Mouse (Mus musculus): ENCODE measurements around the gene Gm11077. TPM values are rescaled to one million over a fixed set of nuclear protein-coding genes. Genes with fewer than 3 reads are reported as not detected.

The Gm11077 gene
- polyA plus RNA-seq, 1 experiment from 2014 or later, result not detected

GRCm38 (mm10) chr6:140768859-140769640 is 40.0 kb downstream of the Gm11077 start:
- peak; percentile 80 for ATAC-seq
- Histone ChIP-seq H3K9me3 (replicated peaks; ENCODE audit: control insufficient read depth, low read length) (no peaks in the 10 kb centered on the region), H3K9ac (ENCODE audit: low read length) (peak overlapping the region; percentile 13; the same call in 1 of the 2 replicates), H3K36me3 (ENCODE audit: control insufficient read depth, insufficient read depth, low read length) (no peaks in the 10 kb centered on the region), H3K27ac (ENCODE audit: low read depth, low read length) (0 out of 2 replicates have a peak overlapping the region, but pooled peaks have one; percentile 27), H3K4me3 (ENCODE audit: low read depth, low read length) (no peak overlapping the region), H3K4me1 (ENCODE audit: control insufficient read depth, insufficient read depth, low read length) (no peaks in the 10 kb centered on the region), H3K4me2 (ENCODE audit: low read length) (0 out of 2 replicates have a peak overlapping the region, but pooled peaks have one; percentile 16), H3K27me3 (replicated peaks; ENCODE audit: control insufficient read depth, insufficient read depth, low read length) (no peaks in the 10 kb centered on the region)
- DNase-seq (ENCODE audit: low spot score), result peak; percentile 69
- 40% methylated on average over 21 of the region's 21 CpGs for WGBS

GRCm38 (mm10) chr6:140776274-140776673 is 47.2 kb downstream of the Gm11077 start:
- H3K9ac ChIP-seq (ENCODE audit: low read length), result no peak overlapping the region
- no peak overlapping the region for H3K27ac ChIP-seq (ENCODE audit: low read depth, low read length)
- no peaks in the 10 kb centered on the region for H3K4me1 ChIP-seq (ENCODE audit: control insufficient read depth, insufficient read depth, low read length)
- no peak for ATAC-seq
- WGBS, result 92% methylated on average over 8 of the region's 8 CpGs
- no peaks in the 10 kb centered on the region for H3K36me3 ChIP-seq (ENCODE audit: control insufficient read depth, insufficient read depth, low read length)
- no peaks in the 10 kb centered on the region for H3K9me3 ChIP-seq (replicated peaks; ENCODE audit: control insufficient read depth, low read length)
- peak; percentile 53 for DNase-seq (ENCODE audit: low spot score)
- no peak overlapping the region for H3K4me2 ChIP-seq (ENCODE audit: low read length)
- no peaks in the 10 kb centered on the region for H3K27me3 ChIP-seq (replicated peaks; ENCODE audit: control insufficient read depth, insufficient read depth, low read length)
- no peak overlapping the region for H3K4me3 ChIP-seq (ENCODE audit: low read depth, low read length)

GRCm38 (mm10) chr6:140782524-140782923 is 53.4 kb downstream of the Gm11077 start:
- no peaks in the 10 kb centered on the region for H3K36me3 ChIP-seq (ENCODE audit: control insufficient read depth, insufficient read depth, low read length)
- no peak overlapping the region for H3K4me2 ChIP-seq (ENCODE audit: low read length)
- H3K27me3 ChIP-seq (replicated peaks; ENCODE audit: control insufficient read depth, insufficient read depth, low read length), result no peaks in the 10 kb centered on the region
- no peak for DNase-seq (ENCODE audit: low spot score)
- no peak overlapping the region for H3K27ac ChIP-seq (ENCODE audit: low read depth, low read length)
- ATAC-seq, result no peak
- no peaks in the 10 kb centered on the region for H3K9me3 ChIP-seq (replicated peaks; ENCODE audit: control insufficient read depth, low read length)
- whole genome bisulfite sequencing, result 92% methylated on average over 6 of the region's 6 CpGs
- H3K4me3 ChIP-seq (ENCODE audit: low read depth, low read length), result no peak overlapping the region
- H3K4me1 ChIP-seq (ENCODE audit: control insufficient read depth, insufficient read depth, low read length), result no peaks in the 10 kb centered on the region
- no peak overlapping the region for H3K9ac ChIP-seq (ENCODE audit: low read length)

- Histone ChIP-seq H3K4me1 (ENCODE audit: control insufficient read depth, insufficient read depth, low read length) (no peaks in the 10 kb centered on the region), H3K9me3 (replicated peaks; ENCODE audit: control insufficient read depth, low read length) (no peaks in the 10 kb centered on the region), H3K4me2 (ENCODE audit: low read length) (no peak overlapping the region), H3K4me3 (ENCODE audit: low read depth, low read length) (no peak overlapping the region), H3K9ac (ENCODE audit: low read length) (no peak overlapping the region), H3K36me3 (ENCODE audit: control insufficient read depth, insufficient read depth, low read length) (no peaks in the 10 kb centered on the region), H3K27ac (ENCODE audit: low read depth, low read length) (no peak overlapping the region), H3K27me3 (replicated peaks; ENCODE audit: control insufficient read depth, insufficient read depth, low read length) (no peaks in the 10 kb centered on the region)
- DNase-seq (ENCODE audit: low spot score) (no peak), ATAC-seq (no peak)
- WGBS, result 73% methylated on average over 2 of the region's 2 CpGs
Observed at GRCm38 (mm10) chr6:140786058-140786457, 57.0 kb downstream of the Gm11077 start.

- H3K36me3 ChIP-seq (ENCODE audit: control insufficient read depth, insufficient read depth, low read length), result no peaks in the 10 kb centered on the region
- H3K4me3 ChIP-seq (ENCODE audit: low read depth, low read length), result no peak overlapping the region
- H3K27ac ChIP-seq (ENCODE audit: low read depth, low read length), result no peak overlapping the region
- H3K4me1 ChIP-seq (ENCODE audit: control insufficient read depth, insufficient read depth, low read length), result no peaks in the 10 kb centered on the region
- ATAC-seq (no peak), DNase-seq (ENCODE audit: low spot score) (peak; percentile 22)
- H3K27me3 ChIP-seq (replicated peaks; ENCODE audit: control insufficient read depth, insufficient read depth, low read length), result no peaks in the 10 kb centered on the region
- H3K9me3 ChIP-seq (replicated peaks; ENCODE audit: control insufficient read depth, low read length), result no peaks in the 10 kb centered on the region
- WGBS, result 44% methylated on average over 3 of the region's 3 CpGs
- H3K9ac ChIP-seq (ENCODE audit: low read length), result no peak overlapping the region
- no peak overlapping the region for H3K4me2 ChIP-seq (ENCODE audit: low read length)
Observed at GRCm38 (mm10) chr6:140789850-140790249, 60.8 kb downstream of the Gm11077 start.

- Histone ChIP-seq H3K4me3 (ENCODE audit: low read depth, low read length) (no peak overlapping the region), H3K27ac (ENCODE audit: low read depth, low read length) (no peak overlapping the region), H3K27me3 (replicated peaks; ENCODE audit: control insufficient read depth, insufficient read depth, low read length) (no peaks in the 10 kb centered on the region), H3K9ac (ENCODE audit: low read length) (no peak overlapping the region), H3K4me1 (ENCODE audit: control insufficient read depth, insufficient read depth, low read length) (no peaks in the 10 kb centered on the region), H3K9me3 (replicated peaks; ENCODE audit: control insufficient read depth, low read length) (no peaks in the 10 kb centered on the region), H3K4me2 (ENCODE audit: low read length) (no peak overlapping the region), H3K36me3 (ENCODE audit: control insufficient read depth, insufficient read depth, low read length) (no peaks in the 10 kb centered on the region)
- ATAC-seq (peak; percentile 69; the same call in 1 of the 2 replicates), DNase-seq (ENCODE audit: low spot score) (peak; percentile 28)
- 88% methylated on average over 6 of the region's 6 CpGs for WGBS
Observed at GRCm38 (mm10) chr6:140793676-140794262, 64.7 kb downstream of the Gm11077 start.

- 69% methylated on average over 3 of the region's 3 CpGs for WGBS
- DNase-seq (ENCODE audit: low spot score), result no peak
Observed at GRCm38 (mm10) chr6:140798841-140799240, 69.8 kb downstream of the Gm11077 start.

GRCm38 (mm10) chr6:140799435-140800040 is 70.5 kb downstream of the Gm11077 start:
- DNase-seq (ENCODE audit: low spot score) (no peak), ATAC-seq (no peak)
- no peak overlapping the region for H3K4me2 ChIP-seq (ENCODE audit: low read length)
- H3K9me3 ChIP-seq (replicated peaks; ENCODE audit: control insufficient read depth, low read length), result no peaks in the 10 kb centered on the region
- H3K27ac ChIP-seq (ENCODE audit: low read depth, low read length), result no peak overlapping the region
- H3K9ac ChIP-seq (ENCODE audit: low read length), result no peak overlapping the region
- no peaks in the 10 kb centered on the region for H3K4me1 ChIP-seq (ENCODE audit: control insufficient read depth, insufficient read depth, low read length)
- WGBS, result 85% methylated on average over 16 of the region's 16 CpGs
- H3K4me3 ChIP-seq (ENCODE audit: low read depth, low read length), result no peak overlapping the region
- H3K36me3 ChIP-seq (ENCODE audit: control insufficient read depth, insufficient read depth, low read length), result no peaks in the 10 kb centered on the region
- H3K27me3 ChIP-seq (replicated peaks; ENCODE audit: control insufficient read depth, insufficient read depth, low read length), result no peaks in the 10 kb centered on the region

More at GRCm38 (mm10) chr6:140798841-140799240, 69.8 kb downstream of the Gm11077 start:
- Histone ChIP-seq H3K9ac (ENCODE audit: low read length) (no peak overlapping the region), H3K4me1 (ENCODE audit: control insufficient read depth, insufficient read depth, low read length) (no peaks in the 10 kb centered on the region), H3K36me3 (ENCODE audit: control insufficient read depth, insufficient read depth, low read length) (no peaks in the 10 kb centered on the region), H3K4me3 (ENCODE audit: low read depth, low read length) (no peak overlapping the region), H3K4me2 (ENCODE audit: low read length) (no peak overlapping the region), H3K9me3 (replicated peaks; ENCODE audit: control insufficient read depth, low read length) (no peaks in the 10 kb centered on the region), H3K27ac (ENCODE audit: low read depth, low read length) (no peak overlapping the region), H3K27me3 (replicated peaks; ENCODE audit: control insufficient read depth, insufficient read depth, low read length) (no peaks in the 10 kb centered on the region)
- no peak for ATAC-seq

- no peak for ATAC-seq
- no peak for DNase-seq (ENCODE audit: low spot score)
- H3K9me3 ChIP-seq (replicated peaks; ENCODE audit: control insufficient read depth, low read length), result no peaks in the 10 kb centered on the region
- H3K4me3 ChIP-seq (ENCODE audit: low read depth, low read length), result no peak overlapping the region
- WGBS, result 83% methylated on average over 4 of the region's 4 CpGs
- no peak overlapping the region for H3K9ac ChIP-seq (ENCODE audit: low read length)
- no peak overlapping the region for H3K4me2 ChIP-seq (ENCODE audit: low read length)
- no peaks in the 10 kb centered on the region for H3K27me3 ChIP-seq (replicated peaks; ENCODE audit: control insufficient read depth, insufficient read depth, low read length)
- H3K36me3 ChIP-seq (ENCODE audit: control insufficient read depth, insufficient read depth, low read length), result no peaks in the 10 kb centered on the region
- no peak overlapping the region for H3K27ac ChIP-seq (ENCODE audit: low read depth, low read length)
- H3K4me1 ChIP-seq (ENCODE audit: control insufficient read depth, insufficient read depth, low read length), result no peaks in the 10 kb centered on the region
Observed at GRCm38 (mm10) chr6:140800587-140800986, 71.5 kb downstream of the Gm11077 start.

Data from forebrain, embryonic 14.5 days (tissue).